Mouse (Mus musculus) stomach, postnatal 0 days (tissue): ENCODE results near the gene Gnai2. TPM values are rescaled to one million over a fixed set of nuclear protein-coding genes. Genes with fewer than 3 reads are reported as not detected.

ENCODE experiments used
- ATAC-seq: fragments of 200-750 bp; cut with Nextera tagmentation; 2 replicates; pipeline ENCODE4 v1.8.0; 2017; ENCODE audit not compliant: low FRiP score, low TSS enrichment
- DNase-seq: peaks from one replicate; pipeline ENCODE4 v3.0.0-alpha.2; 2016; ENCODE audit warnings: low spot score
- H3K27ac ChIP-seq: fragments of 300-500 bp; sonication (generic); replicated peaks from 2 replicates; pipeline ENCODE4 v1.5.1; 2014; ENCODE audit warnings: mild to moderate bottlenecking, control low read depth
- H3K27me3 ChIP-seq: fragments of 300-500 bp; sonication (generic); 2 replicates; pipeline ENCODE4 v1.6.1; 2014; ENCODE audit warnings: low read length; ENCODE audit not compliant: control insufficient read depth, insufficient read depth
- H3K36me3 ChIP-seq: fragments of 300-500 bp; sonication (generic); 2 replicates; pipeline ENCODE4 v1.6.1; 2014; ENCODE audit warnings: low read length, mixed read lengths; ENCODE audit not compliant: control insufficient read depth, insufficient read depth
- H3K4me1 ChIP-seq: fragments of 300-500 bp; sonication (generic); replicated peaks from 2 replicates; pipeline ENCODE4 v1.6.1; 2014; ENCODE audit warnings: antibody characterized with exemption; ENCODE audit not compliant: control insufficient read depth, insufficient read depth
- H3K4me2 ChIP-seq: fragments of 300-500 bp; sonication (generic); replicated peaks from 2 replicates; pipeline ENCODE4 v1.6.1; 2014; ENCODE audit warnings: low read depth, mild to moderate bottlenecking, control low read depth, moderate library complexity
- H3K4me3 ChIP-seq: fragments of 300-500 bp; sonication (generic); 2 replicates; pipeline ENCODE4 v1.5.1; 2014; ENCODE audit warnings: low read depth, low read length, control low read depth
- H3K9ac ChIP-seq: fragments of 300-500 bp; sonication (generic); 2 replicates; pipeline ENCODE4 v1.6.1; 2014; ENCODE audit warnings: mild to moderate bottlenecking, low read length, control low read depth, mixed read lengths
- H3K9me3 ChIP-seq: fragments of 300-500 bp; sonication (generic); 2 replicates; pipeline ENCODE4 v1.6.1; 2016; ENCODE audit warnings: low read length; ENCODE audit not compliant: control insufficient read depth
- CTCF ChIP-seq: IDR thresholded peaks from 2 replicates; pipeline ENCODE4 v1.5.1; 2016; ENCODE audit warnings: antibody characterized with exemption, low read depth, mild to moderate bottlenecking, moderate library complexity
- EP300 ChIP-seq: optimal IDR thresholded peaks from 2 replicates; pipeline ENCODE3; 2016; ENCODE audit warnings: antibody characterized with exemption
- WGBS: fragments of 180-500 bp; shearing (Covaris S2); extraction: QIAGEN DNeasy Blood & Tissue Kit; methylation state at CpG from one replicate; pipeline ENCODE4 v1.1.7; 2014; 5-methylcytosine and 5-hydroxymethylcytosine counted together
- polyA plus RNA-seq: library from polyadenylated mRNA; unstranded; fragments of >200 nt; fragmentation: Nextera tagmentation; extraction: Ambion mirVana; gene quantifications from 2 replicates; pipeline ENCODE4 v1.2.1, GENCODE M21; 2015

The Gnai2 gene
- polyA plus RNA-seq, 1 experiment from 2014 or later, result 189 TPM

- H3K4me2 ChIP-seq, result no peak overlapping the region
- peaks cover 30% of the 10 kb centered on the region for H3K36me3 ChIP-seq
- TF ChIP-seq EP300 (no peak), CTCF (peak; percentile 42)
- H3K4me3 ChIP-seq, result no peak overlapping the region
- H3K27ac ChIP-seq, result no peak overlapping the region
- no peaks in the 10 kb centered on the region; the same call in 1 of the 2 replicates for H3K4me1 ChIP-seq
- no peak for ATAC-seq
- no peak for DNase-seq
- H3K9ac ChIP-seq, result no peak overlapping the region
- no peaks in the 10 kb centered on the region for H3K27me3 ChIP-seq
- H3K9me3 ChIP-seq, result no peaks in the 10 kb centered on the region
- 76% methylated on average over 2 of the region's 2 CpGs for WGBS
Measured at GRCm38 (mm10) chr9:107617461-107617860, 17.7 kb downstream of the Gnai2 start.

DNA sequence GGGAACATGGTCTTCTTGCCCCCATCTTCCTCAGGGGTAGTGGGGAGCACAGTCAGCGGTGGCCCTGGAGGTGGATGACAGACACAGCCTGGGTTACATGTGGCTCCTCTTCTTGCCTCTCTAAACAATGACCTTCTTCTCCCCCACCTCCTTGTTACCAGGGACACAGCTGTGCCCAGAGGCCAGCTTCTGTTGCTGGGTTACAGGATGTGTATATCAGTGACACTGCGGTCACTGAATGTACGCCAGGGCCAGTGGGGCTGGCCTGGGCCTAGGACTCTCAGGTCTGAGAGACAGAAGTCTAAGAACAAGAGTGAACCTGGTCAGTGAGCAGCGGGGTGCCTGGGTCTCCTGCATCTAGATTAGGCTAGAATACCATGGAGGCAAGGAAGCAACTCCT, 20.1 kb downstream of the Gnai2 start:
- H3K9me3 ChIP-seq, result no peaks in the 10 kb centered on the region
- ATAC-seq (no peak), DNase-seq (no peak)
- no peak overlapping the region for H3K4me3 ChIP-seq
- no peak overlapping the region for H3K9ac ChIP-seq
- no peaks in the 10 kb centered on the region for H3K27me3 ChIP-seq
- WGBS, result 93% methylated on average over 4 of the region's 4 CpGs
- H3K4me1 ChIP-seq, result peaks cover 10% of the 10 kb centered on the region
- no peak for TF ChIP-seq EP300
- no peak for TF ChIP-seq CTCF
- H3K27ac ChIP-seq, result no peak overlapping the region
- no peak overlapping the region for H3K4me2 ChIP-seq
- H3K36me3 ChIP-seq, result peaks cover 30% of the 10 kb centered on the region

GRCm38 (mm10) chr9:107612945-107613569, 22.1 kb downstream of the Gnai2 start:
- no peak for DNase-seq
- peak overlapping the region; percentile 37; the same call in 1 of the 2 replicates for H3K4me3 ChIP-seq
- no peaks in the 10 kb centered on the region for H3K9me3 ChIP-seq
- peak; percentile 27; the same call in 1 of the 2 replicates for ATAC-seq
- peak; percentile 58 for TF ChIP-seq CTCF
- peak; percentile 17 for TF ChIP-seq EP300
- H3K4me2 ChIP-seq, result peak overlapping the region; percentile 74
- H3K36me3 ChIP-seq, result peaks cover 22% of the 10 kb centered on the region
- H3K27ac ChIP-seq, result peak overlapping the region; percentile 96
- no peak overlapping the region for H3K9ac ChIP-seq
- H3K4me1 ChIP-seq, result peaks cover 16% of the 10 kb centered on the region
- no peaks in the 10 kb centered on the region for H3K27me3 ChIP-seq
- WGBS, result 8% methylated on average over 12 of the region's 12 CpGs

GRCm38 (mm10) chr9:107612191-107612944, 22.8 kb downstream of the Gnai2 start:
- DNase-seq, result peak; percentile 99
- Histone ChIP-seq H3K4me2 (peak overlapping the region; percentile 74), H3K36me3 (peaks cover 22% of the 10 kb centered on the region), H3K27ac (peak overlapping the region; percentile 96), H3K27me3 (no peaks in the 10 kb centered on the region), H3K4me3 (peak overlapping the region; percentile 37), H3K9ac (peak overlapping the region; percentile 72), H3K9me3 (no peaks in the 10 kb centered on the region), H3K4me1 (peaks cover 16% of the 10 kb centered on the region)
- TF ChIP-seq CTCF (peak; percentile 97), EP300 (peak; percentile 86)
- ATAC-seq, result peak; percentile 94
- WGBS, result 6% methylated on average over 35 of the region's 48 CpGs

DNA sequence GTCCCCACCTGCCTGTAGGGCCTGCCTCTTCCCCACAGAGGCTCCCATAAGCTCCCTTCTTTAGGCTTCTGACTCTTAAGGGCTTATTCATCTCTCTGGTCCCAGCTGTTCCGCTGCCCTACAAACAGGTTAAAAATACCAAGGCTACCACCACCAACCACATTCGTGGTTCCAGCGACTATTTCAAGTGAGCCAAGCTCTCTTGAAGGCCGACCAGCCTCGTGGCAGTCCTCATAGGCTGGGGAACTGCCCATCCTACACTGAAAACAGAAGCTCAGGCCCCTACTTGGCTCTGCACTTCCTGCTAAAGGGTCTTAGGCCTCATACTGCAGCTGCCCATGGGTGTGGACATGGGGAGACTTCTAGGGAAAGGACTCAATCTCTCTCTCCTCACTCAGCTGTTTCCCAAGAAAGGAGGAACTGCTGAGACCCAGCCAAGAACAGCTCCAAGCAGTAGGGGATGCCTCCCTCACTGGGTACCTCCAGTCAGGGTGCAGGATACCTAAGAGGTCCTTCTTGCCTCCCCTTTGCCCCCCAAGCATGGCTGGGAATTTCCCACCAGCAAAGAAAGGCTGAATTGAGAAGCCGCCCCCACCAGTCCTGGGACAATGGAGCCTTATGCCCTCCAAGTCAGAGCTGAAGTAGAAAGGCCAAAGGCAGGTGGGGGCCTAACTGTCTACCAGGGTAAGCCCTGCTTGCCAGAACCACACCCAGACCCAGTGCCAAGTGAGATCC, 23.5 kb downstream of the Gnai2 start:
- WGBS, result 57% methylated on average over 6 of the region's 6 CpGs
- Histone ChIP-seq H3K36me3 (peaks cover 17% of the 10 kb centered on the region), H3K4me3 (no peak overlapping the region), H3K9ac (peak overlapping the region; percentile 72), H3K9me3 (no peaks in the 10 kb centered on the region), H3K27ac (peak overlapping the region; percentile 96), H3K27me3 (no peaks in the 10 kb centered on the region), H3K4me1 (peaks cover 16% of the 10 kb centered on the region), H3K4me2 (peak overlapping the region; percentile 74)
- no peak for TF ChIP-seq CTCF
- no peak for TF ChIP-seq EP300
- DNase-seq, result no peak
- no peak for ATAC-seq
